In genomic region chr4:150544652-150545258, GRCm38 (mm10) we compare ENCODE assay signal across 9 mouse cellular contexts.
DNase-seq lines count a peak whose midpoint lies in the region; ATAC-seq and TF ChIP-seq lines count a peak whose summit lies in the region.
"Had no signal": no experiment of that assay in that cellular context is flagged by ENCODE, and none has a peak within 500 bp of the region (broad histone marks: within the 10 kb centered on the region; RNA-seq: fewer than 3 reads in every experiment).

No protein-coding gene starts in this region.

- no peak for TF ChIP-seq EP300 in heart, adult 2 months (IDR thresholded peaks at IDR 0.05; ENCODE audit: insufficient read depth, low read depth, low read length)

- intact Hi-C loops in left cerebral cortex, postnatal 14 days (cut with DNase I): no loop called here
- intact Hi-C loops in heart, adult 2 months (cut with DNase I): loop anchor here (2.0 kb wide), 1 partner anchor 24 kb away; no protein-coding TSS in a partner anchor

- H3K4me3 ChIP-seq in heart, adult 2 months: peak overlapping the region; percentile 10; the same call in 1 of the 2 replicates
- H3K4me3 ChIP-seq in kidney, embryonic 15.5 days (replicated peaks): no peak overlapping the region
- no peak overlapping the region for H3K4me3 ChIP-seq in macrophage (ENCODE audit: inconsistent target)
- H3K4me3 ChIP-seq: neural tube, embryonic 12.5 days had no signal

- ATAC-seq in activated CD4-positive, CD25-positive, alpha-beta regulatory T cell, adult 4 months: peak; percentile 99
- ATAC-seq in kidney, embryonic 15.5 days (replicated peaks; ENCODE audit: low FRiP score): no peak

- TF ChIP-seq CTCF in heart, adult 2 months (IDR thresholded peaks at IDR 0.05): no peak

- WGBS in heart, adult 2 months: 39% methylated on average over 10 of the region's 10 CpGs
- 74% methylated on average over 10 of the region's 10 CpGs for WGBS in kidney, embryonic 15.5 days
- WGBS in macrophage (ENCODE audit: missing documents): 6% methylated on average over 10 of the region's 10 CpGs

- H3K36me3 ChIP-seq in heart, adult 2 months (ENCODE audit: control insufficient read depth, insufficient read depth, low read length): no peaks in the 10 kb centered on the region
- peaks cover 27% of the 10 kb centered on the region for H3K36me3 ChIP-seq in kidney, embryonic 15.5 days
- H3K36me3 ChIP-seq in macrophage (ENCODE audit: inconsistent target): no peaks in the 10 kb centered on the region

- no peaks in the 10 kb centered on the region for H3K27me3 ChIP-seq in heart, adult 2 months (ENCODE audit: control insufficient read depth, insufficient read depth, low read length)
- H3K27me3 ChIP-seq in kidney, embryonic 15.5 days: no peaks in the 10 kb centered on the region
- H3K27me3 ChIP-seq: neural tube, embryonic 12.5 days had no signal

- H3K4me2 ChIP-seq in kidney, embryonic 15.5 days: no peak overlapping the region
- H3K4me2 ChIP-seq: neural tube, embryonic 12.5 days had no signal

- 0 out of 2 replicates have a peak, but pooled peaks have one; percentile 31 for TF ChIP-seq POLR2A in heart, adult 2 months (IDR thresholded peaks at IDR 0.05; ENCODE audit: insufficient read depth, low read depth, low read length)

- 0 out of 2 replicates have a peak, but pooled peaks cover 1% of the 10 kb centered on the region for H3K79me2 ChIP-seq in heart, adult 2 months (replicated peaks; ENCODE audit: control insufficient read depth, insufficient read depth, low read length)
- H3K79me2 ChIP-seq in macrophage (ENCODE audit: inconsistent target): no peaks in the 10 kb centered on the region

- H3K27ac ChIP-seq in heart, adult 2 months: peak overlapping the region; percentile 26
- peak overlapping the region; percentile 60 for H3K27ac ChIP-seq in kidney, embryonic 15.5 days
- peak overlapping the region; percentile 54 for H3K27ac ChIP-seq in macrophage
- H3K27ac ChIP-seq: neural tube, embryonic 12.5 days had no signal

- DNase-seq in left cerebral cortex, postnatal 14 days (ENCODE audit: low spot score in 2 of 2): peak; percentile 45 to 60
- no peak for DNase-seq in left cerebral cortex, adult 11 months (ENCODE audit: low spot score)
- peak; percentile 51 to 72 for DNase-seq in heart, adult 2 months
- DNase-seq in thymus, adult 18-20 months: peak; percentile 60 to 74
- no peak for DNase-seq in testis, postnatal 14 days (ENCODE audit: low spot score)

- H3K9me3 ChIP-seq in kidney, embryonic 15.5 days (replicated peaks): no peaks in the 10 kb centered on the region
- H3K9me3 ChIP-seq: neural tube, embryonic 12.5 days had no signal

- H3K9ac ChIP-seq in heart, adult 2 months (ENCODE audit: low read depth, low read length): no peak overlapping the region; the same call in none of the 2 replicates
- no peak overlapping the region for H3K9ac ChIP-seq in kidney, embryonic 15.5 days
- H3K9ac ChIP-seq: neural tube, embryonic 12.5 days had no signal

- H3K4me1 ChIP-seq in heart, adult 2 months (ENCODE audit: control insufficient read depth, insufficient read depth, low read length): peaks cover 2% of the 10 kb centered on the region
- peaks cover 7% of the 10 kb centered on the region for H3K4me1 ChIP-seq in kidney, embryonic 15.5 days

Comparison
In these comparisons a context has a peak if more than half of its experiments do, and no peak if none do; other contexts are left out.
1. DNase-seq: peak in left cerebral cortex, postnatal 14 days (2 of 2), heart, adult 2 months (2 of 2) and thymus, adult 18-20 months (2 of 2); none in left cerebral cortex, adult 11 months (single experiment) and testis, postnatal 14 days (single experiment).
2. Peak in every context shown above with its lines, with median percentiles within 50 percentile points of each other: H3K27ac ChIP-seq.